Mouse (Mus musculus): ENCODE data around the gene Trim41. TPM values are rescaled to one million over a fixed set of nuclear protein-coding genes. Genes with fewer than 3 reads are reported as not detected.
A peak's percentile ranks its signal among the peaks of the same experiment; 100 is the strongest.

Trim41 gene
- total RNA-seq, 1 experiment = 47.8 TPM

- no peak overlapping the region for H3K4me3 ChIP-seq (ENCODE audit: insufficient read depth in 1 of 2, low read depth in 1 of 2, low read length in 2 of 2, poor library complexity in 1 of 2, severe bottlenecking in 1 of 2)
- peaks cover 1 to 9% of the 10 kb centered on the region in 2 experiments; a peak in 3 of 4 replicates for H3K4me1 ChIP-seq (ENCODE audit: control insufficient read depth in 2 of 2, insufficient read depth in 2 of 2, low read length in 2 of 2, poor library complexity in 1 of 2)
- no peak overlapping the region for H3K27ac ChIP-seq (ENCODE audit: insufficient read depth, low read depth, low read length, poor library complexity, severe bottlenecking)
- no peak overlapping the region for H3K9ac ChIP-seq (ENCODE audit: insufficient read depth, low read depth, low read length, poor library complexity, severe bottlenecking)
- TF ChIP-seq MAFK (IDR thresholded peaks at IDR 0.05; ENCODE audit: insufficient read depth, low read depth, low read length) (no peak), ZNF384 (IDR thresholded peaks at IDR 0.05; ENCODE audit: low read depth, low read length) (no peak), ZC3H11A (IDR thresholded peaks at IDR 0.05; ENCODE audit: borderline replicate concordance, low read depth, low read length) (no peak)
- in situ Hi-C loops (cut with MboI; ENCODE audit: low sequenced_read_pairs in 2 of 2, unreplicated experiment in 2 of 2) = loop anchor here in 1 of 2 experiments (10.0 kb wide), 1 partner anchor 328 kb away; no protein-coding TSS in a partner anchor
- peak; percentile 49 for DNase-seq (ENCODE audit: low read depth, low spot score)
- H3K9me3 ChIP-seq (ENCODE audit: control insufficient read depth, insufficient read depth, low read depth, low read length) = no peaks in the 10 kb centered on the region
- H3K36me3 ChIP-seq (ENCODE audit: control insufficient read depth, insufficient read depth, low read length, poor library complexity, severe bottlenecking) = no peaks in the 10 kb centered on the region
Observed at GRCm38 (mm10) chr11:48776664-48777063, 40.5 kb downstream of the Trim41 start.

DNA sequence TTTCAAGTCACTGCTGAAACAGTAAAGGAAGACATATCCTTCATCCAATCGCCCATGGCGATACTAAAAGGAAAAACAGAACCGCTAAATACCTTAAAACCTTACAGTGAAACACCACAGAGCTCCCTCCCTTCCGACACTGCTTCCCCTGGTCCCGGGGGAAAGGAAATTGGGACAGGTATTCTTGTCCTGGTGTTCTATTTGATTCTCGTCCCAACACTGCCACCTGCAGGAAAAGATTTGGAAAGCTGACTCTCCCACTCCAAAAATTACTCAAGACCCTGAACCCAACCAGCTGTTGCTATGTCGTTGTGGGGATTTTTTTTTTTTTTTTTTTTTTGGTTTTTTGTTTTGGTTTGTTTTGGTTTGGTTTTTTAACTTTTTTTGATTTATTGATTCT, 41.7 kb downstream of the Trim41 start:
- Histone ChIP-seq H3K27ac (ENCODE audit: insufficient read depth, low read depth, low read length, poor library complexity, severe bottlenecking) (no peak overlapping the region), H3K4me1 (ENCODE audit: control insufficient read depth in 2 of 2, insufficient read depth in 2 of 2, low read length in 2 of 2, poor library complexity in 1 of 2) (peaks cover 1 to 9% of the 10 kb centered on the region in 2 experiments; a peak in 3 of 4 replicates), H3K9me3 (ENCODE audit: control insufficient read depth, insufficient read depth, low read depth, low read length) (no peaks in the 10 kb centered on the region), H3K36me3 (ENCODE audit: control insufficient read depth, insufficient read depth, low read length, poor library complexity, severe bottlenecking) (no peaks in the 10 kb centered on the region), H3K9ac (ENCODE audit: insufficient read depth, low read depth, low read length, poor library complexity, severe bottlenecking) (no peak overlapping the region), H3K4me3 (ENCODE audit: insufficient read depth in 1 of 2, low read depth in 1 of 2, low read length in 2 of 2, poor library complexity in 1 of 2, severe bottlenecking in 1 of 2) (no peak overlapping the region)
- peak; percentile 96 for DNase-seq (ENCODE audit: low read depth, low spot score)
- in situ Hi-C loops (cut with MboI; ENCODE audit: low sequenced_read_pairs in 2 of 2, unreplicated experiment in 2 of 2) = loop anchor here in 1 of 2 experiments (10.0 kb wide), 1 partner anchor 329 kb away; no protein-coding TSS in a partner anchor
- TF ChIP-seq ZC3H11A (IDR thresholded peaks at IDR 0.05; ENCODE audit: borderline replicate concordance, low read depth, low read length) = peak; percentile 38; the same call in 1 of the 2 replicates
- TF ChIP-seq ZNF384 (IDR thresholded peaks at IDR 0.05; ENCODE audit: low read depth, low read length) = peak; percentile 97
- no peak for TF ChIP-seq CHD2 (IDR thresholded peaks at IDR 0.05; ENCODE audit: low read depth, low read length)

GRCm38 (mm10) chr11:48774443-48775298, 42.5 kb downstream of the Trim41 start:
- H3K9ac ChIP-seq (ENCODE audit: insufficient read depth, low read depth, low read length, poor library complexity, severe bottlenecking) = no peak overlapping the region
- H3K4me1 ChIP-seq (ENCODE audit: control insufficient read depth in 2 of 2, insufficient read depth in 2 of 2, low read length in 2 of 2, poor library complexity in 1 of 2) = peaks cover 1 to 7% of the 10 kb centered on the region in 2 experiments; a peak in 3 of 4 replicates
- TF ChIP-seq ZNF384 (IDR thresholded peaks at IDR 0.05; ENCODE audit: low read depth, low read length) = no peak
- no peak for TF ChIP-seq MAFK (IDR thresholded peaks at IDR 0.05; ENCODE audit: insufficient read depth, low read depth, low read length)
- TF ChIP-seq CHD2 (IDR thresholded peaks at IDR 0.05; ENCODE audit: low read depth, low read length) = no peak
- TF ChIP-seq HCFC1 (IDR thresholded peaks at IDR 0.05; ENCODE audit: borderline replicate concordance, insufficient read depth, low read length) = no peak
- TF ChIP-seq ZC3H11A (IDR thresholded peaks at IDR 0.05; ENCODE audit: borderline replicate concordance, low read depth, low read length) = no peak
- H3K9me3 ChIP-seq (ENCODE audit: control insufficient read depth, insufficient read depth, low read depth, low read length) = no peaks in the 10 kb centered on the region
- no peak overlapping the region for H3K4me3 ChIP-seq (ENCODE audit: insufficient read depth in 1 of 2, low read depth in 1 of 2, low read length in 2 of 2, poor library complexity in 1 of 2, severe bottlenecking in 1 of 2)
- H3K27ac ChIP-seq (ENCODE audit: insufficient read depth, low read depth, low read length, poor library complexity, severe bottlenecking) = no peak overlapping the region
- in situ Hi-C loops (cut with MboI; ENCODE audit: low sequenced_read_pairs in 2 of 2, unreplicated experiment in 2 of 2) = loop anchor here in 1 of 2 experiments (10.0 kb wide), 1 partner anchor 330 kb away; no protein-coding TSS in a partner anchor
- no peaks in the 10 kb centered on the region for H3K36me3 ChIP-seq (ENCODE audit: control insufficient read depth, insufficient read depth, low read length, poor library complexity, severe bottlenecking)
- peak; percentile 52 for DNase-seq (ENCODE audit: low read depth, low spot score)

DNA sequence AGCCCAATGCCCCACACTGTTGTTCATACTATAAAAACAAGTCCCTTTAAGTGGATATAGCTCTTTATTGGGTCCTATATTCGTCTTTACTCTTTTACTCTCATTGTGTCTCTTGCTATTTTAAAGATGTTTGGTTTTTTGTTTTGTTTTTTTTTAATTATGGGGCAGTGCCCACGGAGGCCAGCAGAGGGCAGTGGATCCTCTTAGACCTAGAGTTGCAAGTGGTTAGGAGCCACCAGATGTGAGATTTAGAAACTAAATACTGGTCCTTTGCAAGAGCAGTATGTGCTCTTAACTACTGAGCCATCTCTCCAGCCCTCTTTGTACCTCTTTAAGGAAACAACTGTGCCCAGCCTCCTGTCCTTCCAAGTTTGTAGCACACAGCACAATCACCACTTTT, 45.5 kb downstream of the Trim41 start:
- no peak for DNase-seq (ENCODE audit: low read depth, low spot score)
- in situ Hi-C loops (cut with MboI; ENCODE audit: low sequenced_read_pairs in 2 of 2, unreplicated experiment in 2 of 2) = loop anchor here in 1 of 2 experiments (10.0 kb wide), 1 partner anchor 333 kb away; no protein-coding TSS in a partner anchor

More for the DNA sequence above, 45.5 kb downstream of the Trim41 start:
- no peaks in the 10 kb centered on the region for H3K36me3 ChIP-seq (ENCODE audit: control insufficient read depth, insufficient read depth, low read length, poor library complexity, severe bottlenecking)
- H3K4me3 ChIP-seq (ENCODE audit: insufficient read depth in 1 of 2, low read depth in 1 of 2, low read length in 2 of 2, poor library complexity in 1 of 2, severe bottlenecking in 1 of 2) = no peak overlapping the region
- no peak overlapping the region for H3K9ac ChIP-seq (ENCODE audit: insufficient read depth, low read depth, low read length, poor library complexity, severe bottlenecking)
- no peak overlapping the region for H3K27ac ChIP-seq (ENCODE audit: insufficient read depth, low read depth, low read length, poor library complexity, severe bottlenecking)
- no peak for TF ChIP-seq ZC3H11A (IDR thresholded peaks at IDR 0.05; ENCODE audit: borderline replicate concordance, low read depth, low read length)
- TF ChIP-seq ZNF384 (IDR thresholded peaks at IDR 0.05; ENCODE audit: low read depth, low read length) = peak; percentile 85
- H3K9me3 ChIP-seq (ENCODE audit: control insufficient read depth, insufficient read depth, low read depth, low read length) = no peaks in the 10 kb centered on the region
- peaks cover 0 to 4% of the 10 kb centered on the region in 2 experiments; a peak in 1 of 4 replicates for H3K4me1 ChIP-seq (ENCODE audit: control insufficient read depth in 2 of 2, insufficient read depth in 2 of 2, low read length in 2 of 2, poor library complexity in 1 of 2)

Measured in ES-E14 (cell line).